Mouse (Mus musculus): ENCODE measurements around the gene Gatd1. TPM values are rescaled to one million over a fixed set of nuclear protein-coding genes. Genes with fewer than 3 reads are reported as not detected.

The Gatd1 gene
- polyA plus RNA-seq, 1 experiment from 2014 or later = 34.0 TPM

DNA sequence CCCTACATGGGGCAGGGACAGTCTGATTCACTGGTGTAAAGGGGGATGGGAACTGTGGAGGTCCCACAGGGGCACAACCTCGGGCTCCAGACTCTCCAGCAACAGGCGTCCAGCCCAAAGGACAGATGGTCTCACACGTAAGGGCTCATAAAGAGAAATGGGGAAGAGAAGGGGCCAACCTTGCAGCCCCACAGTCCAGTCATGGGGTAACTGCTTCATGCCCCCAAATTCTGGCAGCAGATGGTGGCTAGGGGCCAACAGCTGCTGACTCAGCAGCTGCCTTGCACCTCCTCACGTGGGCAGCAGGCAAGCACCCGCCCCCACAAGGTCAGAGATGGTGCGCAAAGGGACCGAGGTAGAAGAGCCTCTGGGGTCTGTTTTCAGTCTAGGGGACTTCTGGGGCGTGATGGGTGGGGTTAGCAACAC is 18.3 kb upstream of the Gatd1 start:
- H3K9ac ChIP-seq (ENCODE audit: low read length) = no peak overlapping the region
- no peaks in the 10 kb centered on the region; the same call in 1 of the 2 replicates for H3K36me3 ChIP-seq (ENCODE audit: control insufficient read depth, insufficient read depth, low read length)
- peaks cover 42% of the 10 kb centered on the region for H3K4me1 ChIP-seq (ENCODE audit: control insufficient read depth, insufficient read depth, low read length)
- ATAC-seq (ENCODE audit: low FRiP score) (no peak), DNase-seq (ENCODE audit: low spot score, missing footprints) (peak; percentile 51)
- no peak overlapping the region for H3K4me3 ChIP-seq (ENCODE audit: low read depth, low read length)
- H3K27ac ChIP-seq (ENCODE audit: low read depth, low read length) = no peak overlapping the region
- WGBS = 93% methylated on average over 8 of the region's 8 CpGs
- H3K4me2 ChIP-seq = no peak overlapping the region
- no peaks in the 10 kb centered on the region for H3K9me3 ChIP-seq (ENCODE audit: control insufficient read depth, low read length)
- H3K27me3 ChIP-seq (ENCODE audit: control insufficient read depth, insufficient read depth, low read length) = no peaks in the 10 kb centered on the region

GRCm38 (mm10) chr7:141431434-141432185 is 17.7 kb upstream of the Gatd1 start:
- Histone ChIP-seq H3K9me3 (ENCODE audit: control insufficient read depth, low read length) (no peaks in the 10 kb centered on the region), H3K9ac (ENCODE audit: low read length) (no peak overlapping the region), H3K27ac (ENCODE audit: low read depth, low read length) (no peak overlapping the region), H3K36me3 (ENCODE audit: control insufficient read depth, insufficient read depth, low read length) (no peaks in the 10 kb centered on the region; the same call in 1 of the 2 replicates), H3K27me3 (ENCODE audit: control insufficient read depth, insufficient read depth, low read length) (no peaks in the 10 kb centered on the region), H3K4me1 (ENCODE audit: control insufficient read depth, insufficient read depth, low read length) (peaks cover 36% of the 10 kb centered on the region), H3K4me2 (no peak overlapping the region), H3K4me3 (ENCODE audit: low read depth, low read length) (no peak overlapping the region)
- WGBS = 96% methylated on average over 19 of the region's 19 CpGs
- ATAC-seq (ENCODE audit: low FRiP score) = no peak
- DNase-seq (ENCODE audit: low spot score, missing footprints) = no peak

- H3K27ac ChIP-seq (ENCODE audit: low read depth, low read length) = no peak overlapping the region
- H3K9ac ChIP-seq (ENCODE audit: low read length) = no peak overlapping the region
- no peaks in the 10 kb centered on the region for H3K9me3 ChIP-seq (ENCODE audit: control insufficient read depth, low read length)
- H3K4me3 ChIP-seq (ENCODE audit: low read depth, low read length) = no peak overlapping the region
- ATAC-seq (ENCODE audit: low FRiP score) (no peak), DNase-seq (ENCODE audit: low spot score, missing footprints) (no peak)
- H3K27me3 ChIP-seq (ENCODE audit: control insufficient read depth, insufficient read depth, low read length) = no peaks in the 10 kb centered on the region; the same call in 1 of the 2 replicates
- WGBS = 94% methylated on average over 9 of the region's 9 CpGs
- H3K4me1 ChIP-seq (ENCODE audit: control insufficient read depth, insufficient read depth, low read length) = peaks cover 30% of the 10 kb centered on the region
- no peaks in the 10 kb centered on the region; the same call in 1 of the 2 replicates for H3K36me3 ChIP-seq (ENCODE audit: control insufficient read depth, insufficient read depth, low read length)
- H3K4me2 ChIP-seq = no peak overlapping the region
Measured at GRCm38 (mm10) chr7:141430585-141431240, 16.8 kb upstream of the Gatd1 start.

DNA sequence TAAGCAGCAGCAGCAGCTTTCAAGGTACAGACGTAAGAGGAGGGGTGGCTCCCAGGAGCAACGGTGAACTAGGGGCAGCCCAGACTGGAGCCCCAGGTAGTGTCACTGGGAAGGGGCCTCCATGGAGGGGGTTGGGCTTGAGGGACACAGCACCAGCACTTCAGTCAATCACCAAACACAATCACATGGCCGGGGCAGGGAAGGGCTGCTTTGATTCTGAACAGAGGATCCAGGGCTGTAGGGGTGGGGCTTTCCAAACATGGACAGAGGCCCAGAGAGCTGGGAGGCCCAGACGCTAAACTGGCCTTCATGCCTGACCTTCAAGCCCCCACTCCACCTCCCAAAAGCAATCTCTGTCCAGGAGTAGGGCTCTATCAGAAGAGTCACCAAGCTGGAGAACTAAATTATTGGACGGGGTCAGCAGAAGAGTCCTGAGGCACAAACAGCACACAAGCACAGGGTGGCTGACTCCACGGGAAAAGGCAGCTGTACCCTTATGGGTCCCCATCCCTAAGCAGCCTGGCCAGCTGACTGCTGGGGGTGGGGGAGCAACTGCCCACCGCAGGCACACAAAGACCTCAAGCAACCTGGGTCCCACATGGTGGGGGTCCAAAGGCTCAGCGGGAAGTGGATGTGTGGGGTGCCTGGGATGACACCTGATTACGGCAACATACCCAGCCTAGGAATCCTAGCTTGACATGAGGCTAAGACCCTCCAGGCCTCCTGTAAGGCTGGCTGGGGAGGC is 16.1 kb upstream of the Gatd1 start:
- no peak overlapping the region for H3K4me3 ChIP-seq (ENCODE audit: low read depth, low read length)
- DNase-seq (ENCODE audit: low spot score, missing footprints) (peak; percentile 82), ATAC-seq (ENCODE audit: low FRiP score) (peak; percentile 41)
- H3K36me3 ChIP-seq (ENCODE audit: control insufficient read depth, insufficient read depth, low read length) = no peaks in the 10 kb centered on the region; the same call in 1 of the 2 replicates
- no peaks in the 10 kb centered on the region; the same call in 1 of the 2 replicates for H3K27me3 ChIP-seq (ENCODE audit: control insufficient read depth, insufficient read depth, low read length)
- whole genome bisulfite sequencing = 64% methylated on average over 9 of the region's 9 CpGs
- H3K9ac ChIP-seq (ENCODE audit: low read length) = no peak overlapping the region
- H3K4me1 ChIP-seq (ENCODE audit: control insufficient read depth, insufficient read depth, low read length) = peaks cover 25% of the 10 kb centered on the region
- no peaks in the 10 kb centered on the region for H3K9me3 ChIP-seq (ENCODE audit: control insufficient read depth, low read length)
- H3K4me2 ChIP-seq = peak overlapping the region; percentile 59
- no peak overlapping the region; the same call in 1 of the 2 replicates for H3K27ac ChIP-seq (ENCODE audit: low read depth, low read length)

GRCm38 (mm10) chr7:141429310-141429709 is 15.4 kb upstream of the Gatd1 start, which contains the start of gene Cend1:
Gene Cend1 (minus strand): TSS chr7:141429491.
- peak within 1 kb of the TSS; percentile 25; the same call in 1 of the 2 replicates for H3K27ac ChIP-seq (ENCODE audit: low read depth, low read length)
- peak; percentile 79 for ATAC-seq (ENCODE audit: low FRiP score)
- peaks cover 19% of the 10 kb centered on the region for H3K4me1 ChIP-seq (ENCODE audit: control insufficient read depth, insufficient read depth, low read length)
- DNase-seq (ENCODE audit: low spot score, missing footprints) = peak; percentile 91
- no peaks in the 10 kb centered on the region for H3K9me3 ChIP-seq (ENCODE audit: control insufficient read depth, low read length)
- no peaks in the 10 kb centered on the region; the same call in 1 of the 2 replicates for H3K36me3 ChIP-seq (ENCODE audit: control insufficient read depth, insufficient read depth, low read length)
- peak within 1 kb of the TSS; percentile 69 for H3K9ac ChIP-seq (ENCODE audit: low read length)
- H3K4me2 ChIP-seq = peak within 1 kb of the TSS; percentile 59
- 2% methylated on average over 19 of the region's 19 CpGs for WGBS
- peak within 1 kb of the TSS; percentile 39 for H3K4me3 ChIP-seq (ENCODE audit: low read depth, low read length)
- no peaks in the 10 kb centered on the region; the same call in 1 of the 2 replicates for H3K27me3 ChIP-seq (ENCODE audit: control insufficient read depth, insufficient read depth, low read length)

GRCm38 (mm10) chr7:141428701-141429100 is 14.8 kb upstream of the Gatd1 start:
- WGBS = 55% methylated on average over 5 of the region's 5 CpGs
- ATAC-seq (ENCODE audit: low FRiP score) = no peak
- no peak for DNase-seq (ENCODE audit: low spot score, missing footprints)
- peak overlapping the region; percentile 59 for H3K4me2 ChIP-seq
- no peaks in the 10 kb centered on the region; the same call in 1 of the 2 replicates for H3K36me3 ChIP-seq (ENCODE audit: control insufficient read depth, insufficient read depth, low read length)
- peak overlapping the region; percentile 39 for H3K4me3 ChIP-seq (ENCODE audit: low read depth, low read length)
- H3K9ac ChIP-seq (ENCODE audit: low read length) = peak overlapping the region; percentile 69
- peaks cover 13% of the 10 kb centered on the region for H3K4me1 ChIP-seq (ENCODE audit: control insufficient read depth, insufficient read depth, low read length)
- no peak overlapping the region for H3K27ac ChIP-seq (ENCODE audit: low read depth, low read length)
- no peaks in the 10 kb centered on the region; the same call in 1 of the 2 replicates for H3K27me3 ChIP-seq (ENCODE audit: control insufficient read depth, insufficient read depth, low read length)
- H3K9me3 ChIP-seq (ENCODE audit: control insufficient read depth, low read length) = no peaks in the 10 kb centered on the region

DNA sequence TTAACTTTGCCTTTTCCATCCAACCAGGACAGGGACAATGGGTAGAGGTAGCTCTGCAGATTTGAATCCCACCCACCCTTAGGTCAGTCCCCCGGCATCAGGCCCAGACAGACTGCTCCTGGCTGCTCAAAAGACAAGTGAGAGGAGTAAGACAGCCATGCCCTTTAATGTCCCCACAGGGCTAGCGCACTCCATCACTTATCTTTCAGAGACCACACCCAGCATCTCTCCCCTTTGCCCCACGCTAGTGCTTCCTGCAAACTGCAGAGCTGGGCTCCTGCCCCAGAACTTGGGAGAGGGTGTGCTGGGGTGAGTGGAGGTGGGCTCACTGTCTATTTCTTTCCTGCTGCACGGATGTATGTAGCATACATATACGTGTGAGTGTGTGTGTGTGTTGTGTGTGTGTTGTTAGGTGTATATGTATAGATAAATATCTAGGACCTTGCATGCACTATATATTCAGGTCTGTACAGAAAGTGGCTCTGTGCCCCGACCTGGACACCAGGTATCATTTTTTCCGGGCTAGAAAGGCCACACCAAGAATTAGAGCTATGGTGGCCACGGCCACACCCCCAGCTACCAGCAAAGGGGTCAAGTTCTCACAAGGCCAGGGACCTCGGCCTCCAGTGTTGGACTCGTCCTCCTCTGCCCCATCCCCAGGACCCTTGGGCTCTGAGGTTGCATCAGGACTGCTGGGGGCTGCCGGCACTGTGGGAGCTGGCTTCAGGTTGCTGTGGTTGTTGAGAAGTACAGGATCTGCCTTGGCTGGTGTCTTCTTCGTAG is 13.2 kb upstream of the Gatd1 start:
- Histone ChIP-seq H3K9ac (ENCODE audit: low read length) (no peak overlapping the region), H3K9me3 (ENCODE audit: control insufficient read depth, low read length) (no peaks in the 10 kb centered on the region), H3K4me3 (ENCODE audit: low read depth, low read length) (no peak overlapping the region), H3K27ac (ENCODE audit: low read depth, low read length) (no peak overlapping the region), H3K4me2 (no peak overlapping the region), H3K36me3 (ENCODE audit: control insufficient read depth, insufficient read depth, low read length) (no peaks in the 10 kb centered on the region; the same call in 1 of the 2 replicates), H3K27me3 (ENCODE audit: control insufficient read depth, insufficient read depth, low read length) (no peaks in the 10 kb centered on the region; the same call in 1 of the 2 replicates), H3K4me1 (ENCODE audit: control insufficient read depth, insufficient read depth, low read length) (peaks cover 12% of the 10 kb centered on the region)
- 85% methylated on average over 12 of the region's 12 CpGs for WGBS
- no peak for DNase-seq (ENCODE audit: low spot score, missing footprints)
- ATAC-seq (ENCODE audit: low FRiP score) = no peak

DNA sequence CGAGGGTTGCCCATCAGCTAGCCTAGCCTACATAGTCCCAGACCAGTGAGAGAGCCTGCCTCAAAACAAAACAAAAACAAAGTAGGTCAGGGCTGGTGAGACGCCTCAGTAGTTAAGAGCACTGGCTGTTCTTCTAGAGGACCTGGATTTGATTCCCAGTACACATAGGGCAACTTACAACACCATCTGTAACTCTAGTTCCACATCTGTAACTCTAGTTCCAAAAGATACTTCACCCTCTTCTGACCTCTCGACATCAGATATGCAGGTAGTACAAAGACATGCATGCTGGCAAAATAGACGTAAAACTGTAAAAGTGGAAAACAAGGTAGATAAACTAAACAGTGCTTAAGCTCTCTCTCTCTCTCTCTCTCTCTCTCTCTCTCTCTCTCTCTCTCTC is 9.9 kb upstream of the Gatd1 start:
- no peak overlapping the region for H3K27ac ChIP-seq (ENCODE audit: low read depth, low read length)
- H3K4me1 ChIP-seq (ENCODE audit: control insufficient read depth, insufficient read depth, low read length) = peaks cover 2% of the 10 kb centered on the region
- H3K36me3 ChIP-seq (ENCODE audit: control insufficient read depth, insufficient read depth, low read length) = no peaks in the 10 kb centered on the region
- H3K9me3 ChIP-seq (ENCODE audit: control insufficient read depth, low read length) = no peaks in the 10 kb centered on the region
- no peak overlapping the region for H3K4me2 ChIP-seq
- WGBS = 83% methylated on average over 4 of the region's 4 CpGs
- H3K27me3 ChIP-seq (ENCODE audit: control insufficient read depth, insufficient read depth, low read length) = no peaks in the 10 kb centered on the region; the same call in 1 of the 2 replicates
- DNase-seq (ENCODE audit: low spot score, missing footprints) (peak; percentile 60), ATAC-seq (ENCODE audit: low FRiP score) (no peak)
- no peak overlapping the region for H3K9ac ChIP-seq (ENCODE audit: low read length)
- H3K4me3 ChIP-seq (ENCODE audit: low read depth, low read length) = no peak overlapping the region
